Mouse (Mus musculus): ENCODE data around the gene Wfdc15b. TPM values are rescaled to one million over a fixed set of nuclear protein-coding genes. Genes with fewer than 3 reads are reported as not detected.

Gene Wfdc15b
- polyA plus RNA-seq, 1 experiment from 2014 or later: 341 TPM

DNA sequence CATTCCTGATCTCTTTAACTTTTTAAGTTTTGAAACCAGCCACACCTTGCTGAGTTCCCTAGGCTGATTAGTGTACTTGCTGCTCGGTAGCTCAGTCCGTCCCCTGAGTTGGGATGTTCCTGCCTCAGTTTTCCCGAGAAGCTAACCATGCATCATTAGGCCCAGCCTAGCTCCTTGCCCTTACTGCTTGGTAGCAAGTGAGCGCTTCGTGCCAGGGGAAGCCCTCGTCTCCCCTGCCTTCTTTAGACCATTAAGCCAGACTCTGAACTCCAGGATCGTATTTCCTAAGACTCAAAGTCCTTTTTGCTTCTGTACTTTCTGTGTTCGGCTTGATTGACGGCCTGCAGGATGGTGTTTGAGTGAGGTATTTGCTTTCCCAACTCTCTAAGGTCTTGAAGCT lies 38.1 kb downstream of the Wfdc15b start:
- H3K4me2 ChIP-seq (ENCODE audit: low read length): no peak overlapping the region
- no peak for TF ChIP-seq CTCF (IDR thresholded peaks at IDR 0.05; ENCODE audit: low read depth)
- H3K27ac ChIP-seq: no peak overlapping the region
- no peak overlapping the region for H3K4me3 ChIP-seq (replicated peaks; ENCODE audit: low read depth, low read length)
- WGBS: 47% methylated on average over 9 of the region's 9 CpGs
- H3K9ac ChIP-seq (ENCODE audit: low read depth, low read length): no peak overlapping the region
- H3K9me3 ChIP-seq (replicated peaks; ENCODE audit: low read length): no peaks in the 10 kb centered on the region
- ATAC-seq (replicated peaks; ENCODE audit: low FRiP score, low read depth): no peak
- DNase-seq (ENCODE audit: low spot score): peak; percentile 38
- no peaks in the 10 kb centered on the region for H3K36me3 ChIP-seq (ENCODE audit: insufficient read depth, low read length)
- no peaks in the 10 kb centered on the region for H3K4me1 ChIP-seq (replicated peaks; ENCODE audit: insufficient read depth, low read length)
- H3K27me3 ChIP-seq (ENCODE audit: insufficient read depth, low read length): no peaks in the 10 kb centered on the region

- no peak for TF ChIP-seq CTCF (IDR thresholded peaks at IDR 0.05; ENCODE audit: low read depth)
- no peaks in the 10 kb centered on the region for H3K36me3 ChIP-seq (ENCODE audit: insufficient read depth, low read length)
- H3K9ac ChIP-seq (ENCODE audit: low read depth, low read length): no peak within 1 kb of the TSS
- no peaks in the 10 kb centered on the region for H3K27me3 ChIP-seq (ENCODE audit: insufficient read depth, low read length)
- DNase-seq (ENCODE audit: low spot score): no peak
- no peaks in the 10 kb centered on the region for H3K9me3 ChIP-seq (replicated peaks; ENCODE audit: low read length)
- ATAC-seq (replicated peaks; ENCODE audit: low FRiP score, low read depth): no peak
- WGBS: 75% methylated on average over 7 of the region's 7 CpGs
- H3K4me1 ChIP-seq (replicated peaks; ENCODE audit: insufficient read depth, low read length): no peaks in the 10 kb centered on the region
- no peak within 1 kb of the TSS for H3K27ac ChIP-seq
- no peak within 1 kb of the TSS for H3K4me2 ChIP-seq (ENCODE audit: low read length)
- no peak within 1 kb of the TSS for H3K4me3 ChIP-seq (replicated peaks; ENCODE audit: low read depth, low read length)
Measured at GRCm38 (mm10) chr2:164182692-164183255, 38.7 kb downstream of the Wfdc15b start, which contains the start of gene Wfdc5. Wfdc5 (minus strand) TSS chr2:164182742.

GRCm38 (mm10) chr2:164180770-164181169 lies 40.7 kb downstream of the Wfdc15b start:
- DNase-seq (ENCODE audit: low spot score) (no peak), ATAC-seq (replicated peaks; ENCODE audit: low FRiP score, low read depth) (peak; percentile 37; the same call in 1 of the 2 replicates)
- Histone ChIP-seq H3K9ac (ENCODE audit: low read depth, low read length) (no peak overlapping the region), H3K4me1 (replicated peaks; ENCODE audit: insufficient read depth, low read length) (no peaks in the 10 kb centered on the region), H3K27ac (no peak overlapping the region), H3K4me3 (replicated peaks; ENCODE audit: low read depth, low read length) (no peak overlapping the region), H3K9me3 (replicated peaks; ENCODE audit: low read length) (no peaks in the 10 kb centered on the region), H3K27me3 (ENCODE audit: insufficient read depth, low read length) (no peaks in the 10 kb centered on the region), H3K4me2 (ENCODE audit: low read length) (no peak overlapping the region), H3K36me3 (ENCODE audit: insufficient read depth, low read length) (no peaks in the 10 kb centered on the region)
- WGBS: 79% methylated on average over 4 of the region's 4 CpGs
- TF ChIP-seq CTCF (IDR thresholded peaks at IDR 0.05; ENCODE audit: low read depth): no peak

DNA sequence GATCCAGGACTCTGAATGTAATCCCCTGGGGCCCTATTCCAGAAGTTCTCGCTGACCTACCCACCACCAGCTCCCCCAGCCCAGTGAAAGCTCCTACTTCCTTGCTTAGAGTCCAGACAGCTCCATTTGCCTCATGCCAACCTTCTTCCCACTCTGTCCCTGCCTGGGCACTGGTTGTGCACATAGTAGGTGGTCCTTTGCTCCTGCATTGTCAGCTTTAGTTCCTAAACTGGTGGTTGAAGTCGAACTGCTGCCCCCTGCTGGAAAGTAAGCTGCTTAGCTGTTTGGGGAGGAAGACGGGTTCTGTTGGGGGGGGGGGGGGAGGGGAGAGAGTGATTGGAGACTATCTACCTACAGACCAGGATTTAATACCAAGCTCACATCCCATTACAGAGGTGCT lies 41.3 kb downstream of the Wfdc15b start:
- Histone ChIP-seq H3K4me1 (replicated peaks; ENCODE audit: insufficient read depth, low read length) (no peaks in the 10 kb centered on the region), H3K27ac (no peak overlapping the region), H3K36me3 (ENCODE audit: insufficient read depth, low read length) (no peaks in the 10 kb centered on the region), H3K9ac (ENCODE audit: low read depth, low read length) (no peak overlapping the region), H3K4me3 (replicated peaks; ENCODE audit: low read depth, low read length) (no peak overlapping the region), H3K4me2 (ENCODE audit: low read length) (no peak overlapping the region), H3K9me3 (replicated peaks; ENCODE audit: low read length) (no peaks in the 10 kb centered on the region), H3K27me3 (ENCODE audit: insufficient read depth, low read length) (no peaks in the 10 kb centered on the region)
- 47% methylated on average over 3 of the region's 3 CpGs for WGBS
- no peak for ATAC-seq (replicated peaks; ENCODE audit: low FRiP score, low read depth)
- peak; percentile 68 for TF ChIP-seq CTCF (IDR thresholded peaks at IDR 0.05; ENCODE audit: low read depth)
- DNase-seq (ENCODE audit: low spot score): peak; percentile 50

DNA sequence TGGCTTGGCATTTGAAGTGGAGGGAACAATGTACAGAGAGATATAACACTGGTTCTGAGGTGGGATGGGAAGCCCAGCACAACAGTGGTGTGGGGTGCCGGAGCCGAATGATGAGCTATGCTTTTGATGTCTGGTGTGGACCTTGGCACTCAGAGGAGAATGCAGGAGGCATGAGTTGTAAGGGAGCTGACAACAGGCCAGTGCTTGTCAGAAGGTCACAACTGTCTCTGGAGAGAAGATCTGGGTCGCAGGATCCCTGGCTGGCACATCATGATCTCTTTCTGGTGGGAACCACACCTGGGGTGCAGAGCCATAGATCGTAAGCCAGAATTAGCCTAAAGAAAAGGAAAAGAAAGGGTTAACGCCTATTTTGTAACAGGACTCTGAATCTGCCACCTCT lies 43.6 kb downstream of the Wfdc15b start:
- Histone ChIP-seq H3K9me3 (replicated peaks; ENCODE audit: low read length) (no peaks in the 10 kb centered on the region), H3K27ac (no peak overlapping the region), H3K27me3 (ENCODE audit: insufficient read depth, low read length) (no peaks in the 10 kb centered on the region), H3K9ac (ENCODE audit: low read depth, low read length) (no peak overlapping the region), H3K4me1 (replicated peaks; ENCODE audit: insufficient read depth, low read length) (no peaks in the 10 kb centered on the region), H3K4me2 (ENCODE audit: low read length) (no peak overlapping the region), H3K4me3 (replicated peaks; ENCODE audit: low read depth, low read length) (no peak overlapping the region), H3K36me3 (ENCODE audit: insufficient read depth, low read length) (no peaks in the 10 kb centered on the region)
- TF ChIP-seq CTCF (IDR thresholded peaks at IDR 0.05; ENCODE audit: low read depth): no peak
- 41% methylated on average over 5 of the region's 5 CpGs for WGBS
- ATAC-seq (replicated peaks; ENCODE audit: low FRiP score, low read depth) (no peak), DNase-seq (ENCODE audit: low spot score) (no peak)

DNA sequence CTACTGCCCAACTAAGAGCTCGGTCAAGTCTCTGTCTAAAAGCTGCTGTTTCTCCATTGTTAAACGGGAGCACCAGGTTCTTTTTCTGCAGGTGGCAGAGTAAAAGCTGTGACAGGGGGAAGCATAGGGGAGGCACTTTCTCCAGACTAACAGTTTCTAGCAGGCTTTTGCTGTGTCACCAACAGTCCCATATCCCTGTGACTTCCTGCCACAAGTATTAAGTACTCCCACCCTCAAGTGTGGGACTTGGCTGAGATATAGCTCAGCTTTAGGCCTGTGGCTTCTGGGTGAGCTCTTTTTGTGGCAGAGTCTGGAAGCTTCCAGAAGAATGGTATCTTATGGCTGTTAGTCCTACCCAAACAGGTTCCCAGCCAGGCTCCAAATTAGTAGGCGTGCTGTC lies 45.6 kb downstream of the Wfdc15b start:
- TF ChIP-seq CTCF (IDR thresholded peaks at IDR 0.05; ENCODE audit: low read depth): no peak
- no peak overlapping the region for H3K27ac ChIP-seq
- H3K4me2 ChIP-seq (ENCODE audit: low read length): no peak overlapping the region
- 84% methylated on average over 3 of the region's 3 CpGs for WGBS
- DNase-seq (ENCODE audit: low spot score): no peak
- no peak for ATAC-seq (replicated peaks; ENCODE audit: low FRiP score, low read depth)
- no peak overlapping the region for H3K4me3 ChIP-seq (replicated peaks; ENCODE audit: low read depth, low read length)
- H3K27me3 ChIP-seq (ENCODE audit: insufficient read depth, low read length): peaks cover 9% of the 10 kb centered on the region
- H3K9me3 ChIP-seq (replicated peaks; ENCODE audit: low read length): no peaks in the 10 kb centered on the region
- no peaks in the 10 kb centered on the region for H3K36me3 ChIP-seq (ENCODE audit: insufficient read depth, low read length)
- H3K9ac ChIP-seq (ENCODE audit: low read depth, low read length): no peak overlapping the region
- no peaks in the 10 kb centered on the region for H3K4me1 ChIP-seq (replicated peaks; ENCODE audit: insufficient read depth, low read length)
